Mouse (Mus musculus) forebrain, embryonic 11.5 days (tissue): ENCODE data around the gene Cdk19. TPM values are rescaled to one million over a fixed set of nuclear protein-coding genes. Genes with fewer than 3 reads are reported as not detected.
"Not testable (repeated sequence)": the region's sequence is repeated elsewhere in the genome, so short reads cannot be mapped to it uniquely, and the experiment has no call there.

Experiments
- ATAC-seq: fragments of 200-750 bp; cut with Nextera tagmentation; replicated peaks from 2 replicates; pipeline ENCODE4 v1.8.0; 2017; ENCODE audit warnings: moderate TSS enrichment; ENCODE audit not compliant: low FRiP score
- DNase-seq: peaks from one replicate; pipeline ENCODE4 v3.0.0-alpha.2; 2017; ENCODE audit warnings: low spot score
- H3K27ac ChIP-seq: fragments of 300-500 bp; sonication (generic); 2 replicates; pipeline ENCODE4 v1.5.1; 2014; ENCODE audit warnings: low read depth, low read length
- H3K27me3 ChIP-seq: fragments of 300-500 bp; sonication (generic); 2 replicates; pipeline ENCODE4 v1.6.1; 2014; ENCODE audit warnings: mild to moderate bottlenecking, low read length, mixed read lengths; ENCODE audit not compliant: control insufficient read depth, insufficient read depth
- H3K36me3 ChIP-seq: fragments of 300-500 bp; sonication (generic); 2 replicates; pipeline ENCODE4 v1.6.1; 2014; ENCODE audit warnings: mild to moderate bottlenecking, low read length, moderate library complexity, mixed read lengths; ENCODE audit not compliant: control insufficient read depth, insufficient read depth
- H3K4me1 ChIP-seq: fragments of 300-500 bp; sonication (generic); replicated peaks from 2 replicates; pipeline ENCODE4 v1.6.1; 2014; ENCODE audit warnings: low read length, mixed read lengths; ENCODE audit not compliant: control insufficient read depth, insufficient read depth
- H3K4me2 ChIP-seq: fragments of 300-500 bp; sonication (generic); 2 replicates; pipeline ENCODE4 v1.6.1; 2014; ENCODE audit warnings: low read depth, mild to moderate bottlenecking, low read length, moderate library complexity, mixed read lengths; ENCODE audit not compliant: severe bottlenecking
- H3K4me3 ChIP-seq: fragments of 300-500 bp; sonication (generic); 2 replicates; pipeline ENCODE4 v1.5.1; 2014; ENCODE audit warnings: low read depth, low read length
- H3K9ac ChIP-seq: fragments of 300-500 bp; sonication (generic); 2 replicates; pipeline ENCODE4 v1.6.1; 2014; ENCODE audit warnings: low read length
- H3K9me3 ChIP-seq: fragments of 300-500 bp; sonication (generic); 2 replicates; pipeline ENCODE4 v1.6.1; 2016; ENCODE audit warnings: low read length, mixed read lengths; ENCODE audit not compliant: control insufficient read depth
- WGBS: fragments of 180-500 bp; shearing (Covaris S2); extraction: QIAGEN DNeasy Blood & Tissue Kit; methylation state at CpG from one replicate; pipeline ENCODE4 v1.1.7; 2014; 5-methylcytosine and 5-hydroxymethylcytosine counted together
- polyA plus RNA-seq: library from polyadenylated mRNA; unstranded; fragments of >200 nt; fragmentation: Nextera tagmentation; extraction: Ambion mirVana; gene quantifications from 2 replicates; pipeline ENCODE4 v1.2.1, GENCODE M21; 2014

The Cdk19 gene
- polyA plus RNA-seq, 1 experiment from 2014 or later: 8.0 TPM

GRCm38 (mm10) chr10:40420703-40421102, 81.3 kb downstream of the Cdk19 start:
- WGBS: 88% methylated on average over 2 of the region's 2 CpGs

DNA sequence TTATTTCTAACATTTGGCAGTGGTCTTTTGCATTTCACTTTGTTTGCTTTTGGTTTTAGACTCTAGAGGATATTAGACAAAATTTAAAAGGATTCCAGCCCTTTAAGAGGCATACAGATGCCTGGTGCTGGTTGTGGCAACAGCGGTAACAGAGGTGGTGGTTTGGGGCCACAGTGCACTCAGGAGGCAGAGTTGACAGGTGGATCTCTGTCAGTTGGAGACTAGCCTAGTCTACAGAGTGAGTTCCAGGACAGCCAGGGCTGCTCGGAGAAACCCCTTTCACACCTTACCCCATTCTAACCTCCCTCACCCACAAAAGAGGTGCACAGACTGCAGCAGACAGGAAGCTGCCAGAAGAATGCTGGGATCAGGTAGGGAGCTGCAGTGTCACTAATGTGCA, 82.4 kb downstream of the Cdk19 start:
- Histone ChIP-seq H3K36me3 (no peaks in the 10 kb centered on the region), H3K27me3 (no peaks in the 10 kb centered on the region), H3K9me3 (no peaks in the 10 kb centered on the region), H3K4me1 (peaks cover 3% of the 10 kb centered on the region; the same call in 1 of the 2 replicates), H3K4me3 (no peak overlapping the region), H3K9ac (no peak overlapping the region), H3K4me2 (no peak overlapping the region), H3K27ac (no peak overlapping the region)
- ATAC-seq (no peak), DNase-seq (no peak)
- WGBS: 90% methylated on average over 2 of the region's 2 CpGs

More at GRCm38 (mm10) chr10:40420703-40421102, 81.3 kb downstream of the Cdk19 start:
- peaks cover 3% of the 10 kb centered on the region; the same call in 1 of the 2 replicates for H3K4me1 ChIP-seq
- DNase-seq (no peak), ATAC-seq (no peak)
- H3K4me2 ChIP-seq: no peak overlapping the region
- H3K36me3 ChIP-seq: no peaks in the 10 kb centered on the region
- no peaks in the 10 kb centered on the region for H3K27me3 ChIP-seq
- H3K4me3 ChIP-seq: no peak overlapping the region
- no peak overlapping the region for H3K9ac ChIP-seq
- H3K9me3 ChIP-seq: no peaks in the 10 kb centered on the region
- H3K27ac ChIP-seq: no peak overlapping the region

GRCm38 (mm10) chr10:40422696-40423095, 83.3 kb downstream of the Cdk19 start:
- no peak overlapping the region for H3K9ac ChIP-seq
- H3K27me3 ChIP-seq: no peaks in the 10 kb centered on the region
- no peak overlapping the region for H3K4me2 ChIP-seq
- no peak overlapping the region for H3K4me3 ChIP-seq
- H3K36me3 ChIP-seq: no peaks in the 10 kb centered on the region
- peaks cover 3% of the 10 kb centered on the region; the same call in 1 of the 2 replicates for H3K4me1 ChIP-seq
- 68% methylated on average over 4 of the region's 4 CpGs for WGBS
- ATAC-seq (no peak), DNase-seq (no peak)
- no peak overlapping the region for H3K27ac ChIP-seq
- H3K9me3 ChIP-seq: no peaks in the 10 kb centered on the region

DNA sequence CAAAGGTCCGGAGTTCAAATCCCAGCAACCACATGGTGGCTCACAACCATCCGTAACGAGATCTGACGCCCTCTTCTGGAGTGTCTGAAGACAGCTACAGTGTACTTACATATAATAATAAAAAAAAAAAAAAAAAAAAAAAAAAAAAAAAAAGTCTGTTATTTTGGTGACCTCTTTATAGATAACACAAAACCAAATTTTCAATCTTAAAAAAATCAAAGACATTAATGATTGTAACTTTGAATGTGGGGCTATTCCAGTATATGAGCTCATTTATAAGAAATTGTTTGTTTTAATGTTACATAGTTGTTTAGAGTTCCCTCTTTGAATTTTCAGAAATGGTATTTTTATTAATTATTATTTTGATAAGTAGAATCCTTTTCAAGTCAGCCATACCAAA, 85.1 kb downstream of the Cdk19 start:
- H3K27ac ChIP-seq, ATAC-seq, H3K4me2 ChIP-seq, DNase-seq, H3K9ac ChIP-seq, H3K4me1 ChIP-seq, H3K36me3 ChIP-seq, H3K4me3 ChIP-seq, H3K9me3 ChIP-seq, H3K27me3 ChIP-seq: not testable (repeated sequence)
- WGBS: 71% methylated on average over 4 of the region's 4 CpGs

DNA sequence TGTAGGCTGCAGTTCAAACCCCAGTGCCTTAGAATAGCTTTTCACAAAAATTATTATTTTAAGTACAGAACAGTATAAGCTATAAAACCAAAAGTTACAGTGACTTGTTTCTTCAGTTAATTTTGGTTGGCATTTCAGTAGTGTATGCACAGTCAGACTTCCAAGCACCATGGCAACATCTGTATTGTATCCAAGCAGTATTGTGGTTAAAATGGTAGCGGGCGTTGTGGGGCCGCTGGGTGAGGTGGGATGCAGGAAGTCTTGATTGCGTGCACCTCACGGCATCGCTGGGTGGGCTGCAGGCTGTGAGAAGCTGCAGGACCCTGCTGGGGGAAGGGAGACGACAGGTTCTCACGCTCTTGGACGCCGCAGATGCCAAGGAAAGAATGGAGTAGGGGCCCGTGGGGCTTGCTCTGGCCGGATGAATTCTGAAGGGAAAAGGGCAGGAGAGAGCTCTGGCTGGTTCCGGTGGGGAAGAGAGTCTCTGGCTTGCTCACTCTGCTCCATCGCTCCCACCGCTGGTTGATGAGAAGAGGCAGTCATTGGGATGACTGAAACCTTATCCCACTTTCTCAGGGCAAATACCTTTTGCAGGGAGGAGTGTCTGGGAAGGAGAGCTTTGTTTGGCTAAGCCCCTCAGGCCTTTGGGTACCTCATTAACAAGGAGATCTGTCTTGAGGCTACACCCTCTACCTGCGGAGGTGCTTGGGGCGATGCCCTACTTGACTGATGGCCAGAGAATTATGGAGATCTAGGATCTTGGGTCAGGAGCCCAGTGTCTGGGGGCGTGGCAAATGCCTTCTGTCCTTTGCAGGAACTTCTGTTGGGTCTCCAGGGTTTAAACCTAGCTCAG, 86.1 kb downstream of the Cdk19 start:
- Histone ChIP-seq H3K9ac (no peak overlapping the region), H3K4me1 (peaks cover 3% of the 10 kb centered on the region; the same call in 1 of the 2 replicates), H3K36me3 (no peaks in the 10 kb centered on the region), H3K27me3 (no peaks in the 10 kb centered on the region), H3K9me3 (no peaks in the 10 kb centered on the region), H3K4me3 (no peak overlapping the region), H3K4me2 (peak overlapping the region; percentile 21; the same call in 1 of the 2 replicates), H3K27ac (no peak overlapping the region)
- ATAC-seq (no peak), DNase-seq (no peak)
- 39% methylated on average over 18 of the region's 18 CpGs for WGBS

- Histone ChIP-seq H3K4me1 (peaks cover 3% of the 10 kb centered on the region; the same call in 1 of the 2 replicates), H3K4me3 (no peak overlapping the region), H3K9ac (no peak overlapping the region), H3K4me2 (no peak overlapping the region), H3K9me3 (no peaks in the 10 kb centered on the region), H3K27me3 (no peaks in the 10 kb centered on the region), H3K27ac (no peak overlapping the region), H3K36me3 (no peaks in the 10 kb centered on the region)
- ATAC-seq (no peak), DNase-seq (no peak)
- 67% methylated on average over 6 of the region's 6 CpGs for WGBS
Measured at GRCm38 (mm10) chr10:40426096-40426450, 86.7 kb downstream of the Cdk19 start.

GRCm38 (mm10) chr10:40428633-40429032, 89.3 kb downstream of the Cdk19 start:
- Histone ChIP-seq H3K9me3 (no peaks in the 10 kb centered on the region), H3K4me1 (peaks cover 3% of the 10 kb centered on the region; the same call in 1 of the 2 replicates), H3K27ac (no peak overlapping the region), H3K36me3 (no peaks in the 10 kb centered on the region), H3K4me2 (no peak overlapping the region), H3K4me3 (no peak overlapping the region), H3K27me3 (no peaks in the 10 kb centered on the region), H3K9ac (no peak overlapping the region)
- DNase-seq: no peak
- ATAC-seq: no peak
- WGBS: 84% methylated on average over 6 of the region's 6 CpGs

DNA sequence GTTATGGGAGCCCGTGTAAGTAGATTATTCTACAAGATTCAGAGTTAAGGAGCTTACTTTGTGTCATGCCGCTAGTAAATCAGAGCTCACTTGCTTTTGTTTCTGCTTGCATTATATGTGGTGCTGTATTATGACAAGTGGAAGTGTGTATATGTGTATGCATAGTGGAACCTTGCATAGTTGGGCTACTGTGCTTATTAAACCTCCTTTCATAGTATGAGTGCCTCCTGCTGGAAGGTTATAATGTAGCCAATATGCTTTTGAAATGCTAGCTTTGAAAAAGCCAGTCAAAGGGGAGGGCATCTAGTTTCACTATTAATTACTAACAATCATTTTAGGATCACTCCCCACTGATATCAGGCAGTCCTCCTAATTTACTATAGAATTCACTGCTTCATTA, 89.7 kb downstream of the Cdk19 start:
- H3K4me3 ChIP-seq: no peak overlapping the region
- no peaks in the 10 kb centered on the region for H3K9me3 ChIP-seq
- H3K27me3 ChIP-seq: no peaks in the 10 kb centered on the region
- DNase-seq (no peak), ATAC-seq (no peak)
- H3K9ac ChIP-seq: no peak overlapping the region
- peaks cover 3% of the 10 kb centered on the region; the same call in 1 of the 2 replicates for H3K4me1 ChIP-seq
- H3K4me2 ChIP-seq: no peak overlapping the region
- no peaks in the 10 kb centered on the region for H3K36me3 ChIP-seq
- 77% methylated on average over 2 of the region's 2 CpGs for WGBS
- no peak overlapping the region for H3K27ac ChIP-seq

GRCm38 (mm10) chr10:40430209-40430608, 90.8 kb downstream of the Cdk19 start:
- ATAC-seq: no peak
- no peak overlapping the region for H3K27ac ChIP-seq
- 94% methylated on average over 4 of the region's 4 CpGs for WGBS
- H3K27me3 ChIP-seq: no peaks in the 10 kb centered on the region
- H3K9me3 ChIP-seq: no peaks in the 10 kb centered on the region
- no peak overlapping the region for H3K4me3 ChIP-seq
- peaks cover 3% of the 10 kb centered on the region; the same call in 1 of the 2 replicates for H3K4me1 ChIP-seq
- no peak overlapping the region for H3K4me2 ChIP-seq
- no peaks in the 10 kb centered on the region for H3K36me3 ChIP-seq
- no peak overlapping the region for H3K9ac ChIP-seq
- no peak for DNase-seq
